Mouse (Mus musculus) forebrain, embryonic 16.5 days (tissue): ENCODE data around the gene Gpr37l1. TPM values are rescaled to one million over a fixed set of nuclear protein-coding genes. Genes with fewer than 3 reads are reported as not detected.
"Not testable (repeated sequence)": the region's sequence is repeated elsewhere in the genome, so short reads cannot be mapped to it uniquely, and the experiment has no call there.

ENCODE experiments used
- ATAC-seq: fragments of 200-750 bp; cut with Nextera tagmentation; 2 replicates; pipeline ENCODE4 v1.8.0; 2017; ENCODE audit warnings: mild to moderate bottlenecking, moderate library complexity
- H3K27ac ChIP-seq: fragments of 300-500 bp; sonication (generic); 2 replicates; pipeline ENCODE4 v1.5.1; 2014; ENCODE audit warnings: low read length, control low read depth
- H3K27me3 ChIP-seq: fragments of 300-500 bp; sonication (generic); replicated peaks from 2 replicates; pipeline ENCODE4 v1.6.1; 2014; ENCODE audit warnings: low read length; ENCODE audit not compliant: control insufficient read depth, insufficient read depth
- H3K36me3 ChIP-seq: fragments of 300-500 bp; sonication (generic); 2 replicates; pipeline ENCODE4 v1.6.1; 2014; ENCODE audit not compliant: control insufficient read depth, insufficient read depth
- H3K4me1 ChIP-seq: fragments of 300-500 bp; sonication (generic); replicated peaks from 2 replicates; pipeline ENCODE4 v1.6.1; 2014; ENCODE audit warnings: low read length; ENCODE audit not compliant: control insufficient read depth, insufficient read depth
- H3K4me2 ChIP-seq: fragments of 300-500 bp; sonication (generic); 2 replicates; pipeline ENCODE4 v1.6.1; 2014; ENCODE audit warnings: mild to moderate bottlenecking, low read length, control low read depth
- H3K4me3 ChIP-seq: fragments of 300-500 bp; sonication (generic); replicated peaks from 2 replicates; pipeline ENCODE4 v1.5.1; 2014; ENCODE audit warnings: mild to moderate bottlenecking, low read length, control low read depth
- H3K9ac ChIP-seq: fragments of 300-500 bp; sonication (generic); replicated peaks from 2 replicates; pipeline ENCODE4 v1.6.1; 2014; ENCODE audit warnings: low read depth, low read length, control low read depth
- H3K9me3 ChIP-seq: fragments of 300-500 bp; sonication (generic); 2 replicates; pipeline ENCODE4 v1.6.1; 2016; ENCODE audit warnings: low read length; ENCODE audit not compliant: control insufficient read depth
- WGBS: fragments of 180-500 bp; shearing (Covaris S2); extraction: QIAGEN DNeasy Blood & Tissue Kit; methylation state at CpG from one replicate; pipeline ENCODE4 v1.1.7; 2014; 5-methylcytosine and 5-hydroxymethylcytosine counted together
- polyA plus RNA-seq: library from polyadenylated mRNA; unstranded; fragments of >200 nt; fragmentation: Nextera tagmentation; extraction: Ambion mirVana; gene quantifications from 2 replicates; pipeline ENCODE4 v1.2.1, GENCODE M21; 2015

Gpr37l1 gene
- polyA plus RNA-seq, 1 experiment from 2014 or later, result 0.24 TPM

DNA sequence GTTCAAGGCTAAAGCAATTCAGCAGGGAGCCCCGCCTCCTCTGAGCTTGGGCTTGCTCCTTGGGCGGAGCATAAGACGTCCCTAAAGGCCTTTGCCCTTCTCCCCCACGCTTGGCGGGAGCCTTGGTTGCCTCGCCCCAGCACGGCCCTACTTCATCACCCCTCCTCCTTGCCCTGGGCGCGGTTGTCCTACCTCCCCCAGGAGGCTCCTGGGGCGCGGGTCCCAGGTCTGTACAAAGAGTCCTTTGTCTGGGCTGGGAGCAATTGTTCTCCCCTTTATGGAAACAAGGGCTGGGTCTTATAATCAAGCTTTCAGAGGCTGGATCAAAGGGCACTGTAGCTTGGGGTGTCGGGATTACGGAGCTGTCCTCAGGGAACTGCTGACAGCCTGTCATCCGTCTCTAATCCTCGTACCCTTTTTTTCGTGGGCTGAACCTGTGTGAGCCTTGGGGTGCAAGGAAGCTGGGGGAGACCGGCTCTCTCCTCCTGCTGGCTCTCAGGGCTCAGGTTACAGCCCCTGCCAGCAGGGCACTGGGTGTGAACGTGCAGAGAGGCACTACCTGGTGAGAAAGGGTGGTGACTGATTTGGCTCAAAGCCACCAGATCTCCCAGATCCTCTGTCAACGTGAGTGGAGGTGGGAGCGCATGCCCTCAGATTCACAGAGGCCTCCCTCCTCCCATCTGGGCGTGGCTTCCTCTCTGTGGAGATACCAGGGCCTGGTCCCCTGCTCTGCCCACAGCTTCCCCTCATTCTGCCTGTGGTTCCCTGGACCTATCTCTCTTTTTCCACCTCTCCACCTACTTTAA is 31.7 kb upstream of the Gpr37l1 start:
- H3K9me3 ChIP-seq, result no peaks in the 10 kb centered on the region
- H3K4me3 ChIP-seq, result no peak overlapping the region
- H3K27me3 ChIP-seq, result no peaks in the 10 kb centered on the region
- no peaks in the 10 kb centered on the region for H3K36me3 ChIP-seq
- H3K27ac ChIP-seq, result no peak overlapping the region
- 2% methylated on average over 20 of the region's 21 CpGs for WGBS
- H3K4me1 ChIP-seq, result peaks cover 6% of the 10 kb centered on the region
- 0 out of 2 replicates have a peak, but pooled peaks have one; percentile 36 for ATAC-seq
- H3K9ac ChIP-seq, result peak overlapping the region; percentile 33
- H3K4me2 ChIP-seq, result peak overlapping the region; percentile 34

DNA sequence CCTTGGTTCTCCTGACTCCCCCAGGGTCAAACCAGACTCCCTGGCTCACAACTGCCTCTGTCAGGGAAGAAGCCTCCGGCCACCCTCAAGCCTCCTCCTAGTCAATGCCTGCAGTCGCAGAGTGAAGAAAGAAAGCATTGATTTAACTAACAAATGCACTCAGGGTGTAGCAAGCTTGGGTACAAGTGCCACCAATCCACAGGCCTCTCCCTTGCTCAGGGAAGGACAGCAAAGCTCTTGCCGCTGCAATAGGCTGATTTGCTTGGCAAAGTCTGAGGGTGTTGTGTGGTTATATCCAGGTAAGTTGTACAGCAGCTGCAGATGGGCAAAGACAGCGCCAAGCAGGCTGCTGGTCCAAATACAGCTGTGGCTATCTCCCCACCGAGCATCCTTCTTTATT is 30.9 kb upstream of the Gpr37l1 start:
- Histone ChIP-seq H3K9me3 (no peaks in the 10 kb centered on the region), H3K4me3 (no peak overlapping the region), H3K4me2 (no peak overlapping the region), H3K9ac (no peak overlapping the region), H3K36me3 (no peaks in the 10 kb centered on the region), H3K27ac (no peak overlapping the region), H3K27me3 (no peaks in the 10 kb centered on the region), H3K4me1 (peaks cover 6% of the 10 kb centered on the region)
- 37% methylated on average over 5 of the region's 5 CpGs for WGBS
- no peak for ATAC-seq

DNA sequence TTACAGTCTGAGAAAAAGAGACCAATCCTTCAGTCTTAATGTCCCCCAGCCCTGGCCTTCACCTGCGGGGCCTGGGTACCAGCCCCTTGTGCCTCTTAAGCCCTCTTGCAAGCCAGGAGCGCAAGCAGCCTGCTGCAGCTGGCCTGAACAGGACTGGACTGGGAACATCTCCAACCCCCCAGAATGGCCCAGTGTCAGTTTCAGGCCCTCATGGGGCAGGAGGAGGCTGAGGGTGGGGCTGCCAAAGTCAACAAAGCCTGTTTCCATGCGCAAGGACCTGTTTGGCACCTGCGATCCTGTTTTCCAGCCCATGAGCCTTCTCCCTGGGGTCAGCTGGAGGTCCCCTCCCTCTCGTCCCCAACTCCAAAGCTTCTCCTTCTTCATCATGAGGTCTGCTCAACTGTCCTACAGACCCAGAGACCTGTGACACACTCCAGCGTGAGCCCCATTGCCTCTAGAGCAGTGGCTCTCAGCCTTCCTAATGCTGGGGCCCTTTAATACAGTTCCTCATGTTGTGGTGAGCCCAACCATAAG is 28.5 kb upstream of the Gpr37l1 start:
- Histone ChIP-seq H3K27ac (no peak overlapping the region), H3K27me3 (no peaks in the 10 kb centered on the region), H3K4me1 (peaks cover 6% of the 10 kb centered on the region), H3K36me3 (no peaks in the 10 kb centered on the region), H3K9me3 (no peaks in the 10 kb centered on the region), H3K9ac (no peak overlapping the region), H3K4me3 (no peak overlapping the region), H3K4me2 (no peak overlapping the region)
- no peak for ATAC-seq
- 90% methylated on average over 6 of the region's 6 CpGs for WGBS

DNA sequence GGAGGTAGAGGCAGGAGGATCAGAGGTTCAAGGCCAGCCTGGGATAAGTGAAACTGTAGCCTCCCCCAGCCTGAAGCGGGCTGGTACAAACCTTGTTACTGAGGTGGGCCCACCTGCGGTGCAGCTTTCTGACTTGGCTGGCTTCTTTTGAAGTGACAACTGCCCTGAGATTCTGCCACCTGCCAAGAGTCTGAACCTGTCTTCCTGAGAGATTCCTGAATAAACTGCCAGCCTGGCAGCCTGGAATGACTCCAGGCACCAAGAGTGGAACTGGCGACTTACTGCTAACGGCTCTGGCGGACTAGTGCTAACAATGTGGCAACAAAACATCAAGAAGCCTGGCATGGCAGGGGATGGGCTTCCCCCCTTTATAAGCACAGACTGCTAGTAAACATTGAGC is 26.9 kb upstream of the Gpr37l1 start:
- WGBS, result 41% methylated on average over 5 of the region's 5 CpGs
- H3K4me1 ChIP-seq, ATAC-seq, H3K27me3 ChIP-seq, H3K4me3 ChIP-seq, H3K9ac ChIP-seq, H3K27ac ChIP-seq, H3K4me2 ChIP-seq, H3K36me3 ChIP-seq, H3K9me3 ChIP-seq: not testable (repeated sequence)

DNA sequence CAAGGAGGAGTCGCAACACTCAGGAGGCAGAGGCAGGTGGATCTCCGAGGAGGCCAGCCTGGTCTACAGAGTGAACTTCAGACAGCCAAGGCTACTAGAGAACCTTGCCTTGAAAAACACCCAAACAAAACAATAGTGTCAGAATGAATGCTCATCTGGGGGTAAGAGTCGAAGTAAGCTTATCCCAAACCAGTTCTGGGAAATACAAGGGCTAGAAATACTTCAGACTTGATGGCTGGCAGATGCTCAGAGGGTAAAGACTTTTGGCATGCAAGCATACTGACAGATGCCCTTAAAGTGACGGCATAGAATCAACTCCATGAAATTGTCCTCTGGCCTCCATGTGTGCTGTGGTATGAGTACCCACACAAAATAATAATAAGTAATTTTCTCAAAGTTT is 21.7 kb upstream of the Gpr37l1 start:
- 88% methylated on average over 4 of the region's 4 CpGs for WGBS

DNA sequence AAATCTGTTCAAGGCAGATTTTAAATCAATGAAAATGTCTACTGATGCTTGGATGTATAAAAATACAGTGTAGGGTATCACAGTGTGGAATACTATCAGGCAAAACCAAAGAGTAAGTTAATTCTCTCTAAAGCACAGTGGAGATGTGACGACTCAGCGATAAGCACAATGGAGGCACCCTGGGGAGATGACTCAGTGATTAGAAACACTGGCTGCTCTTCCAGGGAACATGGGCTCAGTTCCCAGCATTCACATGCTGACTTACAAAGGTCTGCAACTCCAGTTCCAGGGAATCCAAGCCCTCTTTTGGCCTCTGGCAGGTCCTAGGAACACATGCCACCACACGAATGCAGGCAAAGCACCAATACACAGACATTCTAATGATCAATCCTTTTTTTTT is 20.7 kb upstream of the Gpr37l1 start:
- Histone ChIP-seq H3K4me3 (no peak overlapping the region), H3K9ac (no peak overlapping the region), H3K4me2 (no peak overlapping the region), H3K27ac (no peak overlapping the region), H3K27me3 (no peaks in the 10 kb centered on the region), H3K9me3 (no peaks in the 10 kb centered on the region), H3K4me1 (no peaks in the 10 kb centered on the region; the same call in 1 of the 2 replicates), H3K36me3 (no peaks in the 10 kb centered on the region)
- ATAC-seq, result no peak
- 14% methylated on average over 3 of the region's 3 CpGs for WGBS

More for the DNA sequence above, 21.7 kb upstream of the Gpr37l1 start:
- H3K9ac ChIP-seq, result no peak overlapping the region
- ATAC-seq, result no peak
- H3K27ac ChIP-seq, result no peak overlapping the region
- no peaks in the 10 kb centered on the region; the same call in 1 of the 2 replicates for H3K4me1 ChIP-seq
- H3K4me2 ChIP-seq, result no peak overlapping the region
- H3K27me3 ChIP-seq, result no peaks in the 10 kb centered on the region
- H3K9me3 ChIP-seq, result no peaks in the 10 kb centered on the region
- no peaks in the 10 kb centered on the region for H3K36me3 ChIP-seq
- H3K4me3 ChIP-seq, result no peak overlapping the region

DNA sequence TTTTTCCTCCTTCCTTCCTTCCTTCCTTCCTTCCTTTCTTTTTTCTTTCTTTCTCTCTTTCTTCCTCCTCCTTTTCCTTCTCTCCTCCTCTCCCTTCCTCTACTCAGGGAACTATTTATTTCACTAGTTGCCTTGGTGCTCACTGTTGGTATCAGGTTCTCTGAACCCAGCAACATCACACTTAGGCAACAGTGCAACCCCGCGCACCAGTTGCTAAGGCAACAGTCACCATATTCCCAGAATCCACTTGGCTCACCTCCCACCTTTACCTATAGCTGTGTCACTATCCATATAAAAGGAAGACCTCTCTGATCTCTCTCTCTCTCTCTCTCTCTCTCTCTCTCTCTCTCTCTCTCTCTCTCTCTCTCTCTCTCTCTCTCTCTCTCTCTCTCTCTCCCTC is 19.5 kb upstream of the Gpr37l1 start:
- H3K4me2 ChIP-seq, H3K36me3 ChIP-seq, H3K4me1 ChIP-seq, H3K27me3 ChIP-seq, H3K4me3 ChIP-seq, H3K9ac ChIP-seq, ATAC-seq, H3K27ac ChIP-seq, H3K9me3 ChIP-seq: not testable (repeated sequence)
- 29% methylated on average over 2 of the region's 2 CpGs for WGBS

DNA sequence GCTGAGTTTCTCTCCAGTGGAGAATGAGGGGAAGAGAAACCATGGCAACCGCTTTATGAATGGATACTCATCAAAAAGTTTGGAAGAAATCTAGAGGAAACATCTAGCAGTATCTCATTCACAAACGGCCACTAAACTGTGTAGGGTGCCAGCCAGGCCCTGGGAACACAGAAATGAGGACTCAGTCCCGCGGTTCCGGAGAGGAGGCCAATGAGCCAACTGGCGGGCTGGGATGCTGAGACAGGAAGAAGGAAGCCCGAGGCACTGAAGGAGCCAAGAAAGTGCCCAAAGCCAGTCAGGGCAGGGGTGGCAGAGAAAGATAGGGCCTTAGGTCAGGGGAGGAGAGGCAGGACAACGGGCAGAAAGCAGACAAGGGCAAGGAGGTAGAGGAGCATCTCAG is 18.9 kb upstream of the Gpr37l1 start:
- ATAC-seq, result no peak
- Histone ChIP-seq H3K4me3 (no peak overlapping the region), H3K36me3 (no peaks in the 10 kb centered on the region), H3K27ac (no peak overlapping the region), H3K4me2 (no peak overlapping the region), H3K9me3 (no peaks in the 10 kb centered on the region), H3K4me1 (peaks cover 3% of the 10 kb centered on the region; the same call in 1 of the 2 replicates), H3K9ac (no peak overlapping the region), H3K27me3 (no peaks in the 10 kb centered on the region)
- WGBS, result 33% methylated on average over 8 of the region's 8 CpGs

DNA sequence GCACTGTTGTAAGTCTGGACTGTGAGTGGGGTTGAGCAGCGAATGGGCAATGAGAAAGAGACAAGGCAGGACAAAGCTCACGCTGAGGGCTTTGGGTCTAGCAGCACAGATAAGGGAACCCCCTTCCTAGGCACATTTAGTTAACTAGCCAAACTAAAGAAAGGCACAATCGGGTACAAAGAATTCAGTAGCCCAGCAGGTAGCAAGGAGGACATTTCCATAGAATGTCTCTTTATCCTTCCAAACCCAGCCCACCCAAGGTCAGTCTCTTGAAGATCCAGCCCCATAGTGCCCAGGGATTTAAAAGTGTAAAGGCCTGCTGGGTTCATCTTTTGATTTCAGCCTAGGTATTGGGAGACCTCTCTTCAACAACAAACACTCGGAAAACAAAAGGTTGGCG is 18.5 kb upstream of the Gpr37l1 start:
- Histone ChIP-seq H3K27me3 (no peaks in the 10 kb centered on the region), H3K9me3 (no peaks in the 10 kb centered on the region), H3K36me3 (no peaks in the 10 kb centered on the region), H3K4me3 (no peak overlapping the region), H3K27ac (no peak overlapping the region), H3K4me1 (peaks cover 3% of the 10 kb centered on the region; the same call in 1 of the 2 replicates), H3K4me2 (no peak overlapping the region), H3K9ac (no peak overlapping the region)
- 31% methylated on average over 5 of the region's 5 CpGs for WGBS
- no peak for ATAC-seq
